Mouse (Mus musculus): Measurements from ENCODE around the gene Zfp605. TPM values are rescaled to one million over a fixed set of nuclear protein-coding genes. Genes with fewer than 3 reads are reported as not detected.
"Not testable (repeated sequence)": the region's sequence is repeated elsewhere in the genome, so short reads cannot be mapped to it uniquely, and the experiment has no call there.

The Zfp605 gene
- 15.3 and 17.6 TPM in 2 replicates for polyA plus RNA-seq (2015; fragmentation: Nextera tagmentation; extraction: Ambion mirVana)

- peak within 1 kb of the TSS; percentile 87 for H3K4me2 ChIP-seq (ENCODE audit: low read length)
- H3K4me1 ChIP-seq (ENCODE audit: control insufficient read depth, insufficient read depth, low read length): peaks cover 15% of the 10 kb centered on the region
- H3K9me3 ChIP-seq (replicated peaks; ENCODE audit: control insufficient read depth, low read length, poor library complexity, severe bottlenecking): no peaks in the 10 kb centered on the region
- peak; percentile 66 for ATAC-seq
- H3K27ac ChIP-seq (ENCODE audit: low read length): peak within 1 kb of the TSS; percentile 96
- no peaks in the 10 kb centered on the region for H3K27me3 ChIP-seq (ENCODE audit: control insufficient read depth, insufficient read depth, low read depth, low read length)
- WGBS: under 1% methylated on average over 12 of the region's 12 CpGs
- H3K36me3 ChIP-seq (ENCODE audit: control insufficient read depth, insufficient read depth, low read length): peaks cover 28% of the 10 kb centered on the region
- H3K4me3 ChIP-seq (ENCODE audit: low read depth, low read length): peak within 1 kb of the TSS; percentile 69
- peak within 1 kb of the TSS; percentile 86 for H3K9ac ChIP-seq (ENCODE audit: low read depth, low read length)
These were observed at the start of gene Zfp605 for GRCm38 (mm10) chr5:110109991-110110441. Gene Zfp605, plus strand, starts transcription at chr5:110110092.

GRCm38 (mm10) chr5:110072413-110072812, 37.5 kb upstream of the Zfp605 start, which contains the start of gene Gm17655:
Gene Gm17655, minus strand, starts transcription at chr5:110072513.
- H3K4me2 ChIP-seq (ENCODE audit: low read length); H3K9ac ChIP-seq (ENCODE audit: low read depth, low read length); H3K36me3 ChIP-seq (ENCODE audit: control insufficient read depth, insufficient read depth, low read length); H3K4me3 ChIP-seq (ENCODE audit: low read depth, low read length); ATAC-seq; H3K27ac ChIP-seq (ENCODE audit: low read length); H3K27me3 ChIP-seq (ENCODE audit: control insufficient read depth, insufficient read depth, low read depth, low read length); H3K4me1 ChIP-seq (ENCODE audit: control insufficient read depth, insufficient read depth, low read length): not testable (repeated sequence)
- 93% methylated on average over 2 of the region's 2 CpGs for WGBS
- H3K9me3 ChIP-seq (replicated peaks; ENCODE audit: control insufficient read depth, low read length, poor library complexity, severe bottlenecking): peaks cover 24% of the 10 kb centered on the region

- Histone ChIP-seq H3K4me3 (ENCODE audit: low read depth, low read length) (no peak overlapping the region), H3K27ac (ENCODE audit: low read length) (no peak overlapping the region), H3K36me3 (ENCODE audit: control insufficient read depth, insufficient read depth, low read length) (no peaks in the 10 kb centered on the region), H3K4me1 (ENCODE audit: control insufficient read depth, insufficient read depth, low read length) (no peaks in the 10 kb centered on the region), H3K27me3 (ENCODE audit: control insufficient read depth, insufficient read depth, low read depth, low read length) (no peaks in the 10 kb centered on the region), H3K9me3 (replicated peaks; ENCODE audit: control insufficient read depth, low read length, poor library complexity, severe bottlenecking) (peaks cover 21% of the 10 kb centered on the region), H3K9ac (ENCODE audit: low read depth, low read length) (no peak overlapping the region), H3K4me2 (ENCODE audit: low read length) (no peak overlapping the region)
- WGBS: 78% methylated on average over 4 of the region's 4 CpGs
- ATAC-seq: no peak
These were observed 26.9 kb upstream of the Zfp605 start for GRCm38 (mm10) chr5:110082961-110083360.

- no peak overlapping the region for H3K4me2 ChIP-seq (ENCODE audit: low read length)
- no peaks in the 10 kb centered on the region for H3K4me1 ChIP-seq (ENCODE audit: control insufficient read depth, insufficient read depth, low read length)
- 47% methylated on average over 14 of the region's 14 CpGs for WGBS
- no peak overlapping the region for H3K4me3 ChIP-seq (ENCODE audit: low read depth, low read length)
- no peak overlapping the region for H3K9ac ChIP-seq (ENCODE audit: low read depth, low read length)
- peaks cover 12% of the 10 kb centered on the region; the same call in 1 of the 2 replicates for H3K9me3 ChIP-seq (replicated peaks; ENCODE audit: control insufficient read depth, low read length, poor library complexity, severe bottlenecking)
- ATAC-seq: no peak
- H3K36me3 ChIP-seq (ENCODE audit: control insufficient read depth, insufficient read depth, low read length): no peaks in the 10 kb centered on the region
- no peak overlapping the region for H3K27ac ChIP-seq (ENCODE audit: low read length)
- H3K27me3 ChIP-seq (ENCODE audit: control insufficient read depth, insufficient read depth, low read depth, low read length): no peaks in the 10 kb centered on the region
These were observed 23.6 kb upstream of the Zfp605 start for GRCm38 (mm10) chr5:110086161-110086866.

GRCm38 (mm10) chr5:110091546-110091945, 18.3 kb upstream of the Zfp605 start:
- H3K4me2 ChIP-seq (ENCODE audit: low read length): no peak overlapping the region
- H3K4me1 ChIP-seq (ENCODE audit: control insufficient read depth, insufficient read depth, low read length): 0 out of 2 replicates have a peak, but pooled peaks cover 3% of the 10 kb centered on the region
- WGBS: 84% methylated on average over 2 of the region's 2 CpGs
- no peak overlapping the region for H3K4me3 ChIP-seq (ENCODE audit: low read depth, low read length)
- no peak overlapping the region for H3K27ac ChIP-seq (ENCODE audit: low read length)
- no peaks in the 10 kb centered on the region for H3K27me3 ChIP-seq (ENCODE audit: control insufficient read depth, insufficient read depth, low read depth, low read length)
- no peaks in the 10 kb centered on the region for H3K9me3 ChIP-seq (replicated peaks; ENCODE audit: control insufficient read depth, low read length, poor library complexity, severe bottlenecking)
- ATAC-seq: no peak
- H3K9ac ChIP-seq (ENCODE audit: low read depth, low read length): no peak overlapping the region
- H3K36me3 ChIP-seq (ENCODE audit: control insufficient read depth, insufficient read depth, low read length): no peaks in the 10 kb centered on the region

- Histone ChIP-seq H3K4me3 (ENCODE audit: low read depth, low read length) (peak within 1 kb of the TSS; percentile 50), H3K27ac (ENCODE audit: low read length) (peak within 1 kb of the TSS; percentile 55), H3K36me3 (ENCODE audit: control insufficient read depth, insufficient read depth, low read length) (no peaks in the 10 kb centered on the region), H3K27me3 (ENCODE audit: control insufficient read depth, insufficient read depth, low read depth, low read length) (no peaks in the 10 kb centered on the region), H3K4me1 (ENCODE audit: control insufficient read depth, insufficient read depth, low read length) (0 out of 2 replicates have a peak, but pooled peaks cover 3% of the 10 kb centered on the region), H3K4me2 (ENCODE audit: low read length) (peak within 1 kb of the TSS; percentile 79), H3K9ac (ENCODE audit: low read depth, low read length) (peak within 1 kb of the TSS; percentile 67), H3K9me3 (replicated peaks; ENCODE audit: control insufficient read depth, low read length, poor library complexity, severe bottlenecking) (no peaks in the 10 kb centered on the region)
- peak; percentile 96 for ATAC-seq
- WGBS: 2% methylated on average over 25 of the region's 25 CpGs
These were observed 15.7 kb upstream of the Zfp605 start, which contains the start of gene Gm35315 for GRCm38 (mm10) chr5:110094030-110094846. Gene Gm35315, minus strand, starts transcription at chr5:110094420.

GRCm38 (mm10) chr5:110094847-110095213, 15.1 kb upstream of the Zfp605 start:
- 10% methylated on average over 4 of the region's 4 CpGs for WGBS
- Histone ChIP-seq H3K4me2 (ENCODE audit: low read length) (peak overlapping the region; percentile 79), H3K36me3 (ENCODE audit: control insufficient read depth, insufficient read depth, low read length) (no peaks in the 10 kb centered on the region), H3K4me1 (ENCODE audit: control insufficient read depth, insufficient read depth, low read length) (0 out of 2 replicates have a peak, but pooled peaks cover 3% of the 10 kb centered on the region), H3K27me3 (ENCODE audit: control insufficient read depth, insufficient read depth, low read depth, low read length) (no peaks in the 10 kb centered on the region), H3K9ac (ENCODE audit: low read depth, low read length) (peak overlapping the region; percentile 67), H3K9me3 (replicated peaks; ENCODE audit: control insufficient read depth, low read length, poor library complexity, severe bottlenecking) (no peaks in the 10 kb centered on the region), H3K27ac (ENCODE audit: low read length) (peak overlapping the region; percentile 55), H3K4me3 (ENCODE audit: low read depth, low read length) (peak overlapping the region; percentile 50)
- peak; percentile 34 for ATAC-seq

- 27% methylated on average over 1 of the region's 1 CpGs for WGBS
These were observed 10.9 kb upstream of the Zfp605 start for GRCm38 (mm10) chr5:110098991-110099477.

More at GRCm38 (mm10) chr5:110098991-110099477, 10.9 kb upstream of the Zfp605 start:
- Histone ChIP-seq H3K27ac (ENCODE audit: low read length) (no peak overlapping the region), H3K4me3 (ENCODE audit: low read depth, low read length) (no peak overlapping the region), H3K9ac (ENCODE audit: low read depth, low read length) (no peak overlapping the region), H3K36me3 (ENCODE audit: control insufficient read depth, insufficient read depth, low read length) (peaks cover 16% of the 10 kb centered on the region), H3K4me1 (ENCODE audit: control insufficient read depth, insufficient read depth, low read length) (peaks cover 14% of the 10 kb centered on the region), H3K4me2 (ENCODE audit: low read length) (no peak overlapping the region), H3K27me3 (ENCODE audit: control insufficient read depth, insufficient read depth, low read depth, low read length) (no peaks in the 10 kb centered on the region), H3K9me3 (replicated peaks; ENCODE audit: control insufficient read depth, low read length, poor library complexity, severe bottlenecking) (no peaks in the 10 kb centered on the region)
- no peak for ATAC-seq
